Mouse (Mus musculus) hindbrain, postnatal 0 days (tissue): ENCODE measurements at regions not wholly inside any gene's neighbourhood (a gene's known extent, or its start where the extent isn't known, plus 50 kb on each side); places are given as distances from the start of the nearest gene placed in this dataset.

Experiments
- ATAC-seq: fragments of 200-750 bp; cut with Nextera tagmentation; 2 replicates; pipeline ENCODE4 v1.8.0; 2017; ENCODE audit warnings: mild to moderate bottlenecking, moderate TSS enrichment, moderate library complexity
- DNase-seq: peaks from one replicate; pipeline ENCODE4 v3.0.0-alpha.2; 2015; ENCODE audit warnings: low spot score
- H3K27ac ChIP-seq: fragments of 300-500 bp; sonication (generic); 2 replicates; pipeline ENCODE4 v1.5.1; 2014; ENCODE audit warnings: mild to moderate bottlenecking
- H3K27me3 ChIP-seq: fragments of 300-500 bp; sonication (generic); 2 replicates; pipeline ENCODE4 v1.6.1; 2014; ENCODE audit warnings: low read length, mixed read lengths; ENCODE audit not compliant: insufficient read depth
- H3K36me3 ChIP-seq: fragments of 300-500 bp; sonication (generic); 2 replicates; pipeline ENCODE4 v1.6.1; 2014; ENCODE audit warnings: low read length, mixed read lengths; ENCODE audit not compliant: insufficient read depth
- H3K4me1 ChIP-seq: fragments of 300-500 bp; sonication (generic); 2 replicates; pipeline ENCODE4 v1.6.1; 2014; ENCODE audit warnings: antibody characterized with exemption, low read length, mixed read lengths; ENCODE audit not compliant: insufficient read depth
- H3K4me2 ChIP-seq: fragments of 300-500 bp; sonication (generic); 2 replicates; pipeline ENCODE4 v1.6.1; 2014; ENCODE audit warnings: low read depth, mild to moderate bottlenecking, low read length, moderate library complexity, mixed read lengths
- H3K4me3 ChIP-seq: fragments of 300-500 bp; sonication (generic); 2 replicates; pipeline ENCODE4 v1.5.1; 2014; ENCODE audit warnings: low read length
- H3K9ac ChIP-seq: fragments of 300-500 bp; sonication (generic); replicated peaks from 2 replicates; pipeline ENCODE4 v1.6.1; 2014; ENCODE audit warnings: mild to moderate bottlenecking, low read length, moderate library complexity, mixed read lengths
- H3K9me3 ChIP-seq: fragments of 300-500 bp; sonication (generic); 2 replicates; pipeline ENCODE4 v1.6.1; 2016; ENCODE audit warnings: low read length, mixed read lengths
- CTCF ChIP-seq: IDR thresholded peaks from 2 replicates; pipeline ENCODE4 v1.5.1; 2016; ENCODE audit warnings: antibody characterized with exemption, control low read depth, low read depth
- WGBS: fragments of 180-500 bp; shearing (Covaris S2); extraction: QIAGEN DNeasy Blood & Tissue Kit; methylation state at CpG from one replicate; pipeline ENCODE4 v1.1.7; 2014; 5-methylcytosine and 5-hydroxymethylcytosine counted together

DNA sequence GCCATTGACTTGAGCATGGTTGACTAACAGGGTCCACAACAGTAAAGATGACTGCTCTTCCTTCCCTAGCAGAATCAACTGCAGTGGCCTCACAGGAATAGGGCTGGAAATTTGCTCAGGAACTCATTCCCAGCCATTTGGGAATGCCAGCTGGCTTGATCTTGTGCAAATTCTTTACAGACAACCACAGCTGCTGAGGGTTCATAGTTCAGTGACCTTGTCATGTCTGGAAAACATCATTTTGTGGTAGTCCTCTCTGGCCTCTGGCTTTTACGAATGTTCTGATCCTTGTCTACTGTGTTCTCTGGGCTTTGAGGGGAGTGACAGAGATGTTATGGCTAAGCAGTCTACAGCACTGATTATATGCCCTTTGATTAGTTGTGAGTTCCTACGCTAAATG, 432.0 kb downstream of the Gm21750 start:
- no peak overlapping the region for H3K4me2 ChIP-seq
- WGBS: 87% methylated on average over 2 of the region's 2 CpGs

DNA sequence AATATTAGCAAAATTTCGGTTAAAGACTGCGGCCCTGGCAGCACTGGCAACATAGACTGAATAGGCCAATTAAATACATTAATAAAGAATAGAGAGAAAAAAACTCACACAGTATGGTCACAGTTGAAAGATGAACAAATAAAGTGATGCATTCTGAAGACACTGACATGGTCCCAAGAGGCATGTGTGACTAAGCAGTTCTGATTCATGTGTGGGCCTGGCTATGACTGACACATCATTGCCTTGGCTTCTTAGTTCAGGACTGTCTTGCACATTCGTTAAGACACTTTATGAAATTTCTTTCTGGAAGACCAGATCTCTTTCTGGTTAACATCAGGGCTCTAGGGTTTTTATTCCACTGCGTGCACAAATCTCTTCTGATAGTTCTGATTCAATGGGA, 438.7 kb downstream of the Gm21750 start:
- H3K9me3 ChIP-seq: no peaks in the 10 kb centered on the region
- DNase-seq (no peak), ATAC-seq (no peak)
- H3K4me3 ChIP-seq: no peak overlapping the region
- no peak for TF ChIP-seq CTCF
- H3K4me1 ChIP-seq: no peaks in the 10 kb centered on the region
- H3K9ac ChIP-seq: no peak overlapping the region
- no peaks in the 10 kb centered on the region for H3K36me3 ChIP-seq
- no peak overlapping the region for H3K4me2 ChIP-seq
- WGBS: 93% methylated on average over 4 of the region's 4 CpGs
- no peak overlapping the region for H3K27ac ChIP-seq
- no peaks in the 10 kb centered on the region for H3K27me3 ChIP-seq

More for the DNA sequence above, 432.0 kb downstream of the Gm21750 start:
- no peak for ATAC-seq
- Histone ChIP-seq H3K4me3 (no peak overlapping the region), H3K9ac (no peak overlapping the region), H3K27me3 (no peaks in the 10 kb centered on the region), H3K27ac (no peak overlapping the region), H3K4me1 (no peaks in the 10 kb centered on the region), H3K9me3 (no peaks in the 10 kb centered on the region), H3K36me3 (no peaks in the 10 kb centered on the region)
- DNase-seq: no peak
- no peak for TF ChIP-seq CTCF

DNA sequence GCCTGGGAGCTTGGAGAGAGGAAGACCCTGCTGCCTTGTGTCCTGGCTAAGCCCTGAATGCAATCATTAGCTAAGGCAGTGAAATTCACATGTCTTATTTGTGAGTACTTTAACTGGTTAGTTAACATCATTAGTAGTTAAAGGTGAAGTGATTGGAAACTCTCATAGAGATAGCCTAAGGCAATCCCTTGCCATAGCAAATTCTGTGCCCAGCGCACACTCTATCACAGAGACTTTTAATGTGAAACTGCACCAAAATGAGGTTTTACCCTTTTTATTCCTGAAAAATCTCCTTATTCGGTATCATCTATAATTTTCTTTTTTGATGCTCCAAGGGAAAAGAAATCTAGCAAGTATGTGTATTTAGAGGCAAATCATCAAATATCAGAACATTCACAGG, 451.6 kb downstream of the Gm21750 start:
- H3K4me1 ChIP-seq: no peaks in the 10 kb centered on the region
- no peaks in the 10 kb centered on the region for H3K9me3 ChIP-seq
- WGBS: 91% methylated on average over 2 of the region's 2 CpGs
- no peak overlapping the region for H3K4me2 ChIP-seq
- DNase-seq: no peak
- no peak overlapping the region for H3K27ac ChIP-seq
- TF ChIP-seq CTCF: no peak
- no peaks in the 10 kb centered on the region for H3K27me3 ChIP-seq
- H3K9ac ChIP-seq: no peak overlapping the region
- ATAC-seq: no peak
- H3K36me3 ChIP-seq: no peaks in the 10 kb centered on the region
- no peak overlapping the region for H3K4me3 ChIP-seq

DNA sequence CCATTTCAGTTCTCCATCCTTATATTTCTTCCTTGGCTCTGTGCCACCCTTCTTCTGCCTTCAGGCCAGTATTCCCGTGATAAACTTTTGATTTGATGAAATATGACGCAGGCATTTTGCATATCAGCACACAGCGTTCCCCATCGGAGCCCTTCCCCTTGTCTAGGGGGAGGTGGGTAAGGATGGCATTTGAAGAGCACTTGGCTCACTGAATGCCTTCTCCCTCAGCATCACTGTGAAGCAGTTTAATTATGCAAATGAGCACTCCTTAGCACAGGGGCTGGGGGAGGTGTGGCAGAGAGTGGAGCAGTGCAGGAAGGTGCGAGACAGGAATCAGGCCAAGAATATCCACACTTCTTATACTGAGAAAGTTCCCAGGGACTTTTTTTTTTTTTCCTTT, 452.1 kb downstream of the Gm21750 start:
- H3K27ac ChIP-seq: no peak overlapping the region
- H3K9me3 ChIP-seq: no peaks in the 10 kb centered on the region
- H3K9ac ChIP-seq: no peak overlapping the region
- H3K4me2 ChIP-seq: no peak overlapping the region
- ATAC-seq: peak; percentile 89
- no peaks in the 10 kb centered on the region for H3K36me3 ChIP-seq
- H3K4me3 ChIP-seq: no peak overlapping the region
- no peak for TF ChIP-seq CTCF
- DNase-seq: peak; percentile 74
- H3K4me1 ChIP-seq: no peaks in the 10 kb centered on the region
- H3K27me3 ChIP-seq: no peaks in the 10 kb centered on the region
- 36% methylated on average over 5 of the region's 5 CpGs for WGBS

DNA sequence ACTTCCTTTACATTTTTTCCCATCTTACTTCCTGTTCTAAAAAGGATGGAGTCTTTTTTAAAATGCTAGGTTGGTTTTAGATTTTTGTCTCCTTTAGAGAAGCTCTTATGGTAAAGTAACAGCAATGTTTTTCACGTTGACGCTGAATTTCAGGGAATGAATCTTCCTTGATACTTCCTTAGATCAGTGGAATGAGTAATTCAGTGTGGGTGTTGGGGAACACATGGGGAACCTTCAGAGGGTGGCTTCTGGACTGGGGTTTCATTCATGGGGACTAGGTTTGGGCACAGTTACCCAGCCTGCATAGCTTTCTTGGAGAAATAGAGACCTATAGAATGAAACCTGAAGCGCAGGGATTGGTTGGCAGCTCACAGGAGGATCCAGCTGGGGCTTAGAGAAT, 452.5 kb downstream of the Gm21750 start:
- WGBS: 76% methylated on average over 3 of the region's 3 CpGs
- H3K27ac ChIP-seq: no peak overlapping the region
- no peaks in the 10 kb centered on the region for H3K36me3 ChIP-seq
- DNase-seq: no peak
- no peaks in the 10 kb centered on the region for H3K27me3 ChIP-seq
- H3K4me3 ChIP-seq: no peak overlapping the region
- H3K9ac ChIP-seq: no peak overlapping the region
- no peak for ATAC-seq
- H3K9me3 ChIP-seq: no peaks in the 10 kb centered on the region
- H3K4me2 ChIP-seq: no peak overlapping the region
- H3K4me1 ChIP-seq: no peaks in the 10 kb centered on the region
- TF ChIP-seq CTCF: no peak

DNA sequence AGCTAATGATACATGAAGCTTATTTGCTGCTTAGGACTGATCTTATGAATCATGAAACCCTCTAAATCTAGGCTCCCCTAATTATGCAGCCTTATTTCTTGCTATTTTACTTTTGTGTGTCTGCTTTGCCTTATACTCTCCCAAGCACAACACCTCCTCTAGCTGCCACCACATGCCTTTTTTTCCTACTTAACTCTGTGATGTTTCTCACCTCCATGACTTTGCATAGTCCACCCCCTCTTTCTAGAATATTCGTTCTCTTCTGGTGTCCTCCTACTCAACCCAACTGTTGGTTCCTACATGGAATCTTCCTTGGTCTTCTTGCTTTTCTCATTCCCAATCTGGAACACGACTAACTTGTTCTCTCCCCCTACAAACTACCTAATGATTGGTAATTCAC, 456.7 kb downstream of the Gm21750 start:
- WGBS: 83% methylated on average over 2 of the region's 2 CpGs
- no peak for TF ChIP-seq CTCF
- no peak for ATAC-seq

DNA sequence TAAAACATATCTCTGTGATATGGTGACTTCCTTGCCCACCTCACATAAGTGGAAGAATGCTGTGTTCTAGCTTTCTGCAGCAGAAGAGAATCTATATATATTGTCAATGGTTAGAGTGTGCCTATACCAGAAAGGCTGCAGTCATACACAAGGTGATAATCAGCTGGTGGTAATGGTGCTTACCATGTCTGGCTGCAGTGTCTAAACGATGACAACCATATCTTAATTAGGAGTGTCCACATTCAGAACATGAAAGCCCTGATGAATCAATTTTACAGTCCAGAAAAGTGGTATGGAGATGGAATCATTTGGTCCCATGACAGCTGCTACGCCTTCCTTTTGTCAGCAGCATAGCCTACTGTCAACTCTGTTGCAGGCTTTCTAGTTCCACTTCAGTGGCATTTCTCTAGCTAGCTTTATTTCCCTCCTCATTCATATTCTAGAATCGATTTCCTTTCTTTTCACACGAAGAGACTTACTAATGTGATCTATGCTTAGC, 484.2 kb downstream of the Gm21750 start:
- H3K36me3 ChIP-seq: no peaks in the 10 kb centered on the region
- no peak overlapping the region for H3K4me3 ChIP-seq
- H3K27me3 ChIP-seq: no peaks in the 10 kb centered on the region
- H3K27ac ChIP-seq: no peak overlapping the region
- no peak for TF ChIP-seq CTCF
- no peak overlapping the region for H3K4me2 ChIP-seq
- no peak overlapping the region for H3K9ac ChIP-seq
- 49% methylated on average over 4 of the region's 4 CpGs for WGBS
- DNase-seq (no peak), ATAC-seq (no peak)
- H3K4me1 ChIP-seq: no peaks in the 10 kb centered on the region
- no peaks in the 10 kb centered on the region for H3K9me3 ChIP-seq

More for the DNA sequence above, 456.7 kb downstream of the Gm21750 start:
- H3K36me3 ChIP-seq: no peaks in the 10 kb centered on the region
- H3K27me3 ChIP-seq: no peaks in the 10 kb centered on the region
- H3K27ac ChIP-seq: no peak overlapping the region
- no peak for DNase-seq
- no peak overlapping the region for H3K4me3 ChIP-seq
- H3K4me1 ChIP-seq: no peaks in the 10 kb centered on the region
- H3K9ac ChIP-seq: no peak overlapping the region
- no peaks in the 10 kb centered on the region for H3K9me3 ChIP-seq
- H3K4me2 ChIP-seq: no peak overlapping the region
